Mouse (Mus musculus): Measurements from ENCODE around the gene Lrrc15. TPM values are rescaled to one million over a fixed set of nuclear protein-coding genes. Genes with fewer than 3 reads are reported as not detected.

Gene Lrrc15
- total RNA-seq, 2 experiments from 2014 or later, result not detected

GRCm38 (mm10) chr16:30278406-30278805, 4.7 kb downstream of the Lrrc15 start:
- no peak for ATAC-seq (ENCODE audit: poor library complexity, severe bottlenecking)

DNA sequence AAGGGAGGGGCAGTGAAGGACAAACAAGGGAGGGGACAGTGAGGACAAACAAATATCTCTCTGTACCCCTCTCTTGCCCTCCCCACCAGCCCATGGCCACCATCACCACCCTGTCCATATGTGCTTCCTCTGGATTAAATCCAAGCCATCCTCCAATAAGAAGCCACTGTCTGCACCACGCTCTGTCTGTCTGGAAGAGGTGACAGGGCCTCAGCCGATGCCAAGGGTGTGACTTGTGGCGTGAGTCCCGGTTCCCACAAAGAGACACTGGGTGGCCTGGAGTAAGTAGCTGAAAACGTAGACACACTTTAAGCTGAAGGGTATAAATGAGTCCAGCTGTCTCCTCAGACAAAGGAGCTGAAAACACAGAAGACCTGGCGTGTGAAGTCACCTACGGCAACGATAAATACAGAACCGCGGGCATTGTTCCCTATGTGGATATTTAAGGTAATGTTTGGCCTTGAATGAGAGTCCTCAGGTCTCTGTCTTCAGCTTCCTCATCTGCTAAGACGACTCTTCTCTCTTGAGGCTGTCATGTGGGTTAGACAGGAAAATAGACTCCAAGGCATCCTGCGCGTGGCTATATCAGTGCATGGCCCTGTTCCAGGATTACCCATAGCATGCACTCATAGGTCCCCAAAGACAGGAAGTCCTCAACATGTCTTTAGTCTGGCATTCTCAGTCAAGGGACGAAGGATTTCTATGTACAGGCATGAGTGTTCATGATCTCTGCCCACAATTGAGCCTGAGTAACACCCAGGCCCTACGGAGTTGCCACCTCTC, 7.3 kb downstream of the Lrrc15 start:
- no peak for ATAC-seq (ENCODE audit: poor library complexity, severe bottlenecking)

- no peak for ATAC-seq (ENCODE audit: poor library complexity, severe bottlenecking)
Measured at GRCm38 (mm10) chr16:30273065-30273464, 10.0 kb downstream of the Lrrc15 start.

- ATAC-seq (ENCODE audit: poor library complexity, severe bottlenecking), result no peak
Measured at GRCm38 (mm10) chr16:30271941-30272595, 11.0 kb downstream of the Lrrc15 start.

DNA sequence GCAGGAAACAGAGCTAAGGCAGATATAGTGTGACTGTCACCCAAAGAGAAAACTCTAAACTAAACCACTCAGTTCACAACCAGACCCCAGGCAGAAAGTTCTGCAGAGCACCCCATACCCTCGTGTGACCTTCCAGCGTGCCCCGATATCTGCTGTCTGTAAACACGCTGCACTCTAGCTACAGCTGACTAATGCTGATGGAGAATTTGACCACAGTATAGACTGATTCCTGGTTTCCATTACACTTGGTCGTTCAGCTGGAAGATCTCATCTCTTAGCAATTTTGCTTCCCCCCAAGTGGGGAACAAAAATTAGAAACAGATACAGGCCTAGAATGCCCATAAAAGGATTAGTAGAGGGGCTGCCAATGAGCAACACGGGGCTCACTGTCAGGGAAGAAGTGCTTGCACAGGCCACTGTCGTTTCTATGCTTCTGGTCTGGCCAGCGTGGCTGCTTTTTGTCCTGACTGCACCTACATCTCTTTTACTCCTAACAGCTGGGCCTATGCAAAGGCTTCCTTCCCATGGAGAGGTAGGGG, 11.8 kb downstream of the Lrrc15 start:
- no peak for ATAC-seq (ENCODE audit: poor library complexity, severe bottlenecking)

DNA sequence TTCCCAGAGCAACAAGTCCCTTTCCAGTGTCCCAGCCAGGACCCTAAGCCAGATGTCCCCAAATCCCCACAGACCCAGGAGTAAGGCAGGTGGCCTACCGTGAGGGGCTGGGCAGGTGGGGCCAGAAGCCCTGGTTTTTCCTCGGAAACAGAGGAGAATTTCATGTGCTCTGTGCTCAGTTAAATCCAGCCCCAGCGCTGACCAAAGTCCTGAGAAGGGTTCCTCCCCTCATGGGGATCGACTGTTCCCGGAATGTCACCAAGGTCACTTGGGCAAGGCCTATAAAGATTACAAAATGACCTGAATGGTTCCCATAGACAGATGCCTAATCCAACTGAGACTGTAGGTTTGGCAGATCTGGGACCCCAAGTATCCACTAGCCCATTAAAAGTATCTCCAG, 15.7 kb downstream of the Lrrc15 start, which contains the start of gene Cpn2:
Gene Cpn2 (minus strand): TSS at position 141 of the 400 bp plus-strand sequence.
- ATAC-seq (ENCODE audit: poor library complexity, severe bottlenecking), result no peak

DNA sequence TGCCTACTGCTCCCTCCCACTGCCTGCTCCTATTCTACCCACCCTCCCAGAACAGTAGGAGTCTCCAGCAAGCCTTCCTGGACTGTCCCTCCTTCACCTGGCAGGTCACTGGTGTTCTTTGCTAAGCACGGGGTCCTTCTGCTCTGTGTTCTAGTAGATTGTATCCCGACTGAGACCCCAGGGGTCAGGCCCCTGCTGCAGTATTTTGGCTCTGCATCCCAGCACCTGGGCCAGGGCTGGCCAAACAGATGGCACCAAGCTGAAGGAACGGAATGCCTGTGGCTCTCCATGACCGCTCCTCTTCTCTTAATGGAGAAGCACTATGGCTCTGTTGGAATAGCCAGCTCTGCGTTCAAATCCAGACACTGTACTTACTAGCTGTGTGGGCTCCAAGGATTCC, 16.5 kb downstream of the Lrrc15 start:
- no peak for ATAC-seq (ENCODE audit: poor library complexity, severe bottlenecking)

DNA sequence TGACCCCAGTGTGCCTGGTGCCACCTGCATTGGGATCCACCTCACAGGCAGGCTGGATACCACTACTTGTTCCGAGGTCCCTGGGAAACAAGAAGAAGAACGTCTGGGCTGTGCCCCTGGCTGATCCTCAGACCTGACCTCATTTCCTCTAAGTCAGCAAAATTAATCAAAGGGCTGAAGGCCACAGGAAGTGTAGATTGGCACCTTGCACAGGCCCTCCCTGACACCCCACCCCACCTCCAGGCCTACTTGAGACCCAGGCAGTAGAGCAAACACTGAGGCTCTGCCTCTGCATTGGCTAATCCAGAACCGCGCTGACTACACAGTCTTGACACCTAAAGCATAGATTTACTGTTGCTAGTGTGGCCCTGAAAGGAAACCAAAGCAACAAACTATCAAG, 17.4 kb downstream of the Lrrc15 start:
- peak; percentile 43; the same call in 1 of the 2 replicates for ATAC-seq (ENCODE audit: poor library complexity, severe bottlenecking)

GRCm38 (mm10) chr16:30263156-30263555, 19.9 kb downstream of the Lrrc15 start:
- ATAC-seq (ENCODE audit: poor library complexity, severe bottlenecking), result no peak

- ATAC-seq (ENCODE audit: poor library complexity, severe bottlenecking), result peak; percentile 39; the same call in 1 of the 2 replicates
Measured at GRCm38 (mm10) chr16:30262664-30263063, 20.4 kb downstream of the Lrrc15 start.

DNA sequence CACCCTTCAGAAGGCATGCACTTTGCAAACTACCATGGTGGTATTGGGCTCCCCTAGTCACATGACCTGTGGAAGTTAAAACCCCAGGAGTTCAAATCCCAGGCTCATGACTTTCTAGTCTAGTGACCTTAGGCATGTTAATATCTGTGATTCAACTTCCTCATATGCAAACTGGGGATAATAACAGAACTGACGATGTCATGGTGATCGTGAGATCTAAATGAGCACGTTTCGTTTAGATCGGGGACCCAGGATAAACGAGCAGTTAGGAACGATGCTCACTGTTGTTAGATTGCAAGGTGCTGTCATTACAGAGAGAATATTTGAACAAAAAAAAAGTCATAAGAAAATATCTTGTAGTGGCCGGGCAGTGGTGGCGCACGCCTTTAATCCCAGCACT, 20.9 kb downstream of the Lrrc15 start:
- no peak for ATAC-seq (ENCODE audit: poor library complexity, severe bottlenecking)

- ATAC-seq (ENCODE audit: poor library complexity, severe bottlenecking), result no peak
Measured at GRCm38 (mm10) chr16:30261341-30261740, 21.7 kb downstream of the Lrrc15 start.

- ATAC-seq (ENCODE audit: poor library complexity, severe bottlenecking), result no peak
Measured at GRCm38 (mm10) chr16:30260012-30260635, 22.9 kb downstream of the Lrrc15 start.

GRCm38 (mm10) chr16:30259444-30259843, 23.6 kb downstream of the Lrrc15 start:
- ATAC-seq (ENCODE audit: poor library complexity, severe bottlenecking), result no peak

DNA sequence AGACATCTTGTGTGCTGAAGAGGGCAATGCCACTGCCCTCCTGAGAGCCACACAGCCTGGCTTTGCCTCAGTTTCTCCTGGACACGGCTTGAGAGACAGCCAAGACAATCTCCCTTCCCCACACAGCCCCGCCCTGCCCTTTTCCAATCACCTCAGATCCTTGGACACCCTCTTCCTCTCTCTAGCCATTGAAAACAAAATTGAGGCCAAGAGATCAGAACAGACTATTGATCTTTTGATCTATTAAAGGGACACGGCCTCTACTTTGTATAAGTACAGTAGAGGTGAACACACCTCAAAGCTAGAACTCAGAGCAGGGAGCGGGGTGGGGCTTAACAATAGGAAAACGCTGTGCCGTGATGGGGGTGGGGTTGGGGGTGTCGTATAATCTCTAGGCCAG, 24.6 kb downstream of the Lrrc15 start:
- no peak for ATAC-seq (ENCODE audit: poor library complexity, severe bottlenecking)

GRCm38 (mm10) chr16:30257718-30258117, 25.3 kb downstream of the Lrrc15 start:
- peak; percentile 87 for ATAC-seq (ENCODE audit: poor library complexity, severe bottlenecking)

DNA sequence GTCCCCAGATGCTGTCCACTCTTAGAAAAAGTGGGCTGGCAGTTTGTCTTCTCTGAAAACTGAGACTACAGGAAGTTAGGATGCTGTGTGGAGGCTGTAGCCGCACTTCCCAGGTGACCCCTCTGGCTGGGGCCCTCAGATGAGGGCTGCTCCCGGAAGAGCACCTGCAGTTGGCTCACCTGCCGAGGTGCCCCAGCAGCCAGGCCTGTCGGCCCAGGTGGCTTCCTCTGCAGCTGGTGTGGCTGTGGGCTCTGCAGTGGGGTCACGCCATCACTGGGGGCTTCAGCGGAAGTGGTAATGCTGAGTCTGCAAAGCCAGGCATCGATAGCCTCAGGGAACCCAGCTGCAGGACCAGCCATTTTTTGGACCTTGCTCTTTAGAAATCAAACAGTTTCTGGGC, 28.0 kb downstream of the Lrrc15 start:
- no peak for ATAC-seq (ENCODE audit: poor library complexity, severe bottlenecking)

DNA sequence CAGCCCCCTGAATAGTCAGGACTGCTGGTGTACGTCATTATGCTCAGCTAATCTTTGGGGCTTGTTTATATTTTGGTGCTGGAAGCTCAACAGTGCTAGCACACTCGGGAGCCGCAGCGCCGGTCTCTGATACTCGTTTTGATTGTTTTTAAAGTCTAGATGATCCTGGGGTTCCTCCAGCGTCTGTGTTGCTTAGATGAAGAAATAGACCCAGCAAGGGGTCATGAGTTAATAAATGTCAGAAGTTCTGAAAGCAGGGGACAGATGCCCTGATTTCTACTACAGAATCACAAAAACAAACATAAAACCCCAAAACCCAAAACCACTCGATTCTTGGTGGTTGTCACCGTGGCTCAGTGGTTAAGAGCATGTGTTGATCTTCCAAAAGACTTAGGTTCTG, 29.2 kb downstream of the Lrrc15 start:
- no peak for ATAC-seq (ENCODE audit: poor library complexity, severe bottlenecking)

- no peak for ATAC-seq (ENCODE audit: poor library complexity, severe bottlenecking)
Measured at GRCm38 (mm10) chr16:30253374-30253773, 29.7 kb downstream of the Lrrc15 start.

GRCm38 (mm10) chr16:30252003-30252418, 31.0 kb downstream of the Lrrc15 start:
- ATAC-seq (ENCODE audit: poor library complexity, severe bottlenecking), result peak; percentile 99

- no peak for ATAC-seq (ENCODE audit: poor library complexity, severe bottlenecking)
Measured at GRCm38 (mm10) chr16:30244037-30244700, 38.9 kb downstream of the Lrrc15 start.

Measured in megakaryocyte, adult 5-6 weeks (primary cell).